Mouse (Mus musculus) heart, adult 8-10 months (tissue): ENCODE measurements around the gene Rex1bd. TPM values are rescaled to one million over a fixed set of nuclear protein-coding genes. Genes with fewer than 3 reads are reported as not detected.

ENCODE experiments used
- total RNA-seq, 4 experiments: library from RNA; stranded (reverse); gene quantifications; 2 replicates each; pipeline ENCODE4 v1.2.4; 2022

The Rex1bd gene
- total RNA-seq, 4 experiments from 2014 or later: 118 to 133 (median 124) TPM

Other genes with a start within 250 kb of the Rex1bd start
- gene Homer3, start 223.9 kb downstream of the Rex1bd start, total RNA-seq: 1 to 10 TPM; 7.8 to 9.1 (median 8.0) TPM
- 10 to 100 TPM; 26.0 to 34.5 (median 31.9) TPM for gene Ddx49, start 204.3 kb downstream of the Rex1bd start, total RNA-seq
- gene Cope, start 204.2 kb downstream of the Rex1bd start, total RNA-seq: 100 to 1,000 TPM; 148 to 165 (median 161) TPM
- gene Cers1, start 191.0 kb downstream of the Rex1bd start, total RNA-seq: under 1 TPM; 0.14 to 0.53 (median 0.38) TPM
- gene Gdf1, start 176.9 kb downstream of the Rex1bd start, total RNA-seq: under 1 TPM in 3 of 4 experiments, not detected in 1; 0.23 to 0.85 (median 0.41) TPM
- gene Upf1, start 153.5 kb downstream of the Rex1bd start, total RNA-seq: 10 to 100 TPM; 46.7 to 48.8 (median 47.5) TPM
- 1 to 10 TPM; 4.7 to 7.7 (median 6.2) TPM for gene Comp, start 133.2 kb downstream of the Rex1bd start, total RNA-seq
- gene Crtc1, start 67.2 kb downstream of the Rex1bd start, total RNA-seq: 1 to 10 TPM; 7.5 to 9.8 (median 7.6) TPM
- gene Klhl26, start 29.8 kb downstream of the Rex1bd start, total RNA-seq: 1 to 10 TPM; 8.1 to 9.3 (median 8.4) TPM
- gene Tmem59l, start 19.4 kb downstream of the Rex1bd start, total RNA-seq: not detected
- gene Crlf1, start 13.6 kb downstream of the Rex1bd start, total RNA-seq: under 1 TPM in 2 of 4 experiments, not detected in 2; 0.57 to 0.97 TPM
- 1,000 to 10,000 TPM; 1,436 to 1,703 (median 1,558) TPM for gene Uba52, start 4.0 kb upstream of the Rex1bd start, total RNA-seq
- 100 to 1,000 TPM; 135 to 145 (median 137) TPM for gene Fkbp8, start 21.0 kb upstream of the Rex1bd start, total RNA-seq
- 100 to 1,000 TPM in 3 of 4 experiments, 10 to 100 TPM in 1; 97.9 to 114 (median 103) TPM for gene Kxd1, start 21.2 kb upstream of the Rex1bd start, total RNA-seq
- gene Ell, start 32.7 kb upstream of the Rex1bd start, total RNA-seq: 10 to 100 TPM in 3 of 4 experiments, 1 to 10 TPM in 1; 9.3 to 12.4 (median 10.6) TPM
- gene Isyna1, start 87.6 kb upstream of the Rex1bd start, total RNA-seq: 10 to 100 TPM; 15.5 to 37.5 (median 23.7) TPM
- gene Ssbp4, start 102.1 kb upstream of the Rex1bd start, total RNA-seq: 10 to 100 TPM; 29.1 to 34.1 (median 31.3) TPM
- 1 to 10 TPM; 1.4 to 2.3 (median 1.8) TPM for gene Lrrc25, start 109.4 kb upstream of the Rex1bd start, total RNA-seq
- gene Gdf15, start 125.7 kb upstream of the Rex1bd start, total RNA-seq: 1 to 10 TPM in 2 of 4 experiments, under 1 TPM in 2; 0.69 to 1.9 (median 1.2) TPM
- gene Pgpep1, start 153.6 kb upstream of the Rex1bd start, total RNA-seq: 10 to 100 TPM; 40.0 to 57.7 (median 44.4) TPM
- 10 to 100 TPM; 57.9 to 67.1 (median 63.4) TPM for gene Lsm4, start 166.5 kb upstream of the Rex1bd start, total RNA-seq
- gene Jund, start 192.2 kb upstream of the Rex1bd start, total RNA-seq: 100 to 1,000 TPM in 3 of 4 experiments, 10 to 100 TPM in 1; 84.2 to 134 (median 114) TPM
- under 1 TPM in 1 of 4 experiments, not detected in 3; 0.06 TPM for gene Iqcn, start 196.7 kb upstream of the Rex1bd start, total RNA-seq
- not detected for gene Gm3336, start 211.8 kb upstream of the Rex1bd start, total RNA-seq
- gene Pde4c, start 217.0 kb upstream of the Rex1bd start, total RNA-seq: 1 to 10 TPM; 1.8 to 3.7 (median 2.4) TPM
- 10 to 100 TPM; 46.3 to 60.7 (median 50.6) TPM for gene Rab3a, start 247.9 kb upstream of the Rex1bd start, total RNA-seq